ENCODE assay signal across 8 mouse cellular contexts in genomic region chr1:57205198-57205987, GRCm38 (mm10).
DNase-seq lines count a peak whose midpoint lies in the region; ATAC-seq lines count a peak whose summit lies in the region.

No protein-coding gene starts in this region.

- no peak overlapping the region for H3K27ac ChIP-seq in forebrain, embryonic 12.5 days
- H3K27ac ChIP-seq in lung, embryonic 15.5 days: no peak overlapping the region

- DNase-seq in ES-CJ7 (ENCODE audit: low read depth, low spot score): peak; percentile 69
- DNase-seq in c-Kit-positive CD71-positive TER-119-negative erythroid progenitor cells, embryonic 14.5 days (ENCODE audit: low read depth): peak; percentile 7
- peak; percentile 6 for DNase-seq in heart, postnatal 25 days (ENCODE audit: low spot score)
- peak; percentile 11 for DNase-seq in large intestine, adult 2 months (ENCODE audit: low read depth, low spot score)
- DNase-seq in retina, adult 2 months (ENCODE audit: low read depth, low spot score): peak; percentile 20
- peak; percentile 59 for DNase-seq in urinary bladder, postnatal 14 days (ENCODE audit: low spot score)

- intact Hi-C loops in heart, postnatal 25 days (cut with DNase I): loop anchor here (2.0 to 10.0 kb wide), 2 partner anchors 221 to 1319 kb away; no protein-coding TSS in a partner anchor

- WGBS in forebrain, embryonic 12.5 days: 13% methylated on average over 9 of the region's 9 CpGs
- 7% methylated on average over 9 of the region's 9 CpGs for WGBS in large intestine, adult 2 months
- WGBS in lung, embryonic 15.5 days: 8% methylated on average over 9 of the region's 9 CpGs

- H3K27me3 ChIP-seq in forebrain, embryonic 12.5 days: peaks cover 16% of the 10 kb centered on the region; the same call in 1 of the 2 replicates
- peaks cover 6% of the 10 kb centered on the region; the same call in 1 of the 2 replicates for H3K27me3 ChIP-seq in lung, embryonic 15.5 days

- no peaks in the 10 kb centered on the region for H3K9me3 ChIP-seq in forebrain, embryonic 12.5 days
- no peaks in the 10 kb centered on the region for H3K9me3 ChIP-seq in lung, embryonic 15.5 days

- peaks cover 6% of the 10 kb centered on the region; the same call in 1 of the 2 replicates for H3K4me1 ChIP-seq in forebrain, embryonic 12.5 days
- peaks cover 4% of the 10 kb centered on the region; the same call in 1 of the 2 replicates for H3K4me1 ChIP-seq in lung, embryonic 15.5 days

- no peak overlapping the region for H3K9ac ChIP-seq in forebrain, embryonic 12.5 days
- H3K9ac ChIP-seq in lung, embryonic 15.5 days: no peak overlapping the region

- peak overlapping the region; percentile 34 for H3K4me2 ChIP-seq in forebrain, embryonic 12.5 days
- peak overlapping the region; percentile 38 for H3K4me2 ChIP-seq in lung, embryonic 15.5 days

- ATAC-seq in forebrain, embryonic 12.5 days (ENCODE audit: low FRiP score): peak; percentile 81
- no peak for ATAC-seq in lung, embryonic 15.5 days (ENCODE audit: borderline replicate concordance, extremely low read depth, low FRiP score, low TSS enrichment)

- no peak overlapping the region for H3K4me3 ChIP-seq in forebrain, embryonic 12.5 days (replicated peaks)
- no peak overlapping the region for H3K4me3 ChIP-seq in lung, embryonic 15.5 days

- H3K36me3 ChIP-seq in forebrain, embryonic 12.5 days (replicated peaks): no peaks in the 10 kb centered on the region
- no peaks in the 10 kb centered on the region for H3K36me3 ChIP-seq in lung, embryonic 15.5 days

Comparison
In these comparisons a context has a peak if more than half of its experiments do, and no peak if none do; other contexts are left out.
1. DNase-seq: peak in every context shown above with its lines; median percentile 69 in ES-CJ7; 59 in urinary bladder, postnatal 14 days; 20 in retina, adult 2 months; 11 in large intestine, adult 2 months; 7 in c-Kit-positive CD71-positive TER-119-negative erythroid progenitor cells, embryonic 14.5 days; 6 in heart, postnatal 25 days.